Mouse (Mus musculus) hindbrain, embryonic 14.5 days (tissue): ENCODE measurements around the gene Gab1. TPM values are rescaled to one million over a fixed set of nuclear protein-coding genes. Genes with fewer than 3 reads are reported as not detected.

Experiments used
- ATAC-seq: fragments of 200-750 bp; cut with Nextera tagmentation; 2 replicates; pipeline ENCODE4 v1.8.0; 2017; ENCODE audit warnings: moderate number of reproducible peaks, mild to moderate bottlenecking, moderate TSS enrichment, moderate library complexity; ENCODE audit not compliant: low FRiP score
- DNase-seq: peaks from one replicate; pipeline ENCODE4 v3.0.0-alpha.2; 2015; ENCODE audit warnings: low spot score
- H3K27ac ChIP-seq: fragments of 300-500 bp; sonication (generic); 2 replicates; pipeline ENCODE4 v1.5.1; 2014; ENCODE audit warnings: mild to moderate bottlenecking, moderate library complexity
- H3K27me3 ChIP-seq: fragments of 300-500 bp; sonication (generic); 2 replicates; pipeline ENCODE4 v1.6.1; 2014; ENCODE audit warnings: mild to moderate bottlenecking, low read length, mixed read lengths; ENCODE audit not compliant: control insufficient read depth, insufficient read depth
- H3K36me3 ChIP-seq: fragments of 300-500 bp; sonication (generic); replicated peaks from 2 replicates; pipeline ENCODE4 v1.6.1; 2014; ENCODE audit not compliant: control insufficient read depth, insufficient read depth
- H3K4me1 ChIP-seq: fragments of 300-500 bp; sonication (generic); replicated peaks from 2 replicates; pipeline ENCODE4 v1.6.1; 2014; ENCODE audit warnings: antibody characterized with exemption, low read length, mixed read lengths; ENCODE audit not compliant: control insufficient read depth, insufficient read depth
- H3K4me2 ChIP-seq: fragments of 300-500 bp; sonication (generic); replicated peaks from 2 replicates; pipeline ENCODE4 v1.6.1; 2014; ENCODE audit warnings: mild to moderate bottlenecking, moderate library complexity
- H3K4me3 ChIP-seq: fragments of 300-500 bp; sonication (generic); replicated peaks from 2 replicates; pipeline ENCODE4 v1.5.1; 2014; ENCODE audit warnings: mild to moderate bottlenecking, low read length
- H3K9ac ChIP-seq: fragments of 300-500 bp; sonication (generic); 2 replicates; pipeline ENCODE4 v1.6.1; 2014
- H3K9me3 ChIP-seq: fragments of 300-500 bp; sonication (generic); 2 replicates; pipeline ENCODE4 v1.6.1; 2016; ENCODE audit warnings: low read length; ENCODE audit not compliant: control insufficient read depth
- WGBS: fragments of 180-500 bp; shearing (Covaris S2); extraction: QIAGEN DNeasy Blood & Tissue Kit; methylation state at CpG from one replicate; pipeline ENCODE4 v1.1.7; 2014; 5-methylcytosine and 5-hydroxymethylcytosine counted together
- polyA plus RNA-seq: library from polyadenylated mRNA; unstranded; fragments of >200 nt; fragmentation: Nextera tagmentation; extraction: Ambion mirVana; gene quantifications from 2 replicates; pipeline ENCODE4 v1.2.1, GENCODE M21; 2014

Gene Gab1
- polyA plus RNA-seq, 1 experiment from 2014 or later = 16.6 TPM

DNA sequence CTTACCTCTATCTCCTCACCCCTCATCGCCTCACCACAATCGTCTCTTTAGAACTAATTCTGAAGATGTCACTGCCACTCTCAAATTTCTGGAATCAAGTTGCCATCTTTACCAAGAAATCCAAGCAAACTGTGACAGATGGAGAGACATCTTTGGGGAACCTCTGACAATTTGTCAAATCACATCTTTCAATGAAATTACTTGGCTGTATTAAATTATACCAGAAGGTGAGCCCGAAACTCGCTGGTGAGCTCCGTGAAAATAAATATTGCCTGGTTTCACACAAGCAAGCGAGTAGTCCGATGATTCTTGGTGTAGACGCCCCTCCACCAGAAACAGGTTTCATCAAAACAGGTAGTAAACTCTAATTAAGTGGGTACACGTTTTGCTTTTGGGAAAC, 2.2 kb downstream of the Gab1 start:
- H3K9ac ChIP-seq = peak overlapping the region; percentile 72
- DNase-seq = no peak
- 42% methylated on average over 9 of the region's 9 CpGs for WGBS

GRCm38 (mm10) chr8:80875537-80875936, 4.8 kb downstream of the Gab1 start:
- WGBS = 90% methylated on average over 6 of the region's 6 CpGs
- no peak for ATAC-seq

More for the DNA sequence above, 2.2 kb downstream of the Gab1 start:
- Histone ChIP-seq H3K4me1 (peaks cover 22% of the 10 kb centered on the region), H3K9me3 (no peaks in the 10 kb centered on the region), H3K4me3 (peak overlapping the region; percentile 82), H3K36me3 (no peaks in the 10 kb centered on the region), H3K4me2 (peak overlapping the region; percentile 89), H3K27ac (no peak overlapping the region), H3K27me3 (no peaks in the 10 kb centered on the region)
- no peak for ATAC-seq

DNA sequence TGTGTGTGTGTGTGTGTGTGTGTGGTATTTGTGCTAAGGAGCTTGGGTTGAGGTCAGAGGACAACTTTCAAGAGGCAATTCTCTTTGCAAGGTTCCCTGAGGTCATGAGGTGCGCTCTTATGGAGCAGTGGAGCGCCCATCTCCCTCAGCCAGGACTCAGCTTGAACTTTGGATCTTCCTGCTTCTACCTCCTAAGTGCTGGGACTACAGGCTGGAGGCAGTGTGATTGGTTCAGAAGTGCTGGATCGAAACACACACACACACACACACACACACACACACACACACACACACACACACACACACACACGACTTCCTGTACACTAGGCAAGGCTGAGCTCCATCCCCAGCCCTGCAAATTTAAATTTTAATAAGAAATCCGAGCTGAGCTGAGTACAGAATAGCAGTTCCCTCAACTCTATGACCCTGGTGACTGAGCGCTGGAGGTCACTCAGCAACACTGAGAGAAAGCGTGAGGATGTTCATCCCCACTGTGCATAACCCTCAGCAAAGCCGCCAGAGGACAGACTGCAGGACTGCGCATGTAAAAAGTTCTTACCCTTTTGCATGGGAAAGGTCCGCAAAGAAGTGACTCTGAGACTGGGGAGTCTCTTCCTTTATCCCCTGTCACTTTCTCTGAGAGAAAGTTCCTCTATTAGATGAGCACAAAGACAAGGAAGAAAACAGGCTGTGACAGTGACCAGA, 6.4 kb downstream of the Gab1 start:
- Histone ChIP-seq H3K9ac (no peak overlapping the region), H3K4me1 (peaks cover 21% of the 10 kb centered on the region), H3K27ac (no peak overlapping the region), H3K4me3 (no peak overlapping the region), H3K4me2 (no peak overlapping the region), H3K9me3 (no peaks in the 10 kb centered on the region), H3K27me3 (no peaks in the 10 kb centered on the region), H3K36me3 (no peaks in the 10 kb centered on the region)
- no peak for ATAC-seq
- no peak for DNase-seq
- WGBS = 54% methylated on average over 10 of the region's 10 CpGs

More at GRCm38 (mm10) chr8:80875537-80875936, 4.8 kb downstream of the Gab1 start:
- Histone ChIP-seq H3K9ac (no peak overlapping the region), H3K4me2 (no peak overlapping the region), H3K4me3 (no peak overlapping the region), H3K9me3 (no peaks in the 10 kb centered on the region), H3K27me3 (no peaks in the 10 kb centered on the region), H3K27ac (no peak overlapping the region), H3K36me3 (no peaks in the 10 kb centered on the region), H3K4me1 (peaks cover 17% of the 10 kb centered on the region)
- DNase-seq = no peak

GRCm38 (mm10) chr8:80872688-80873087, 7.6 kb downstream of the Gab1 start:
- Histone ChIP-seq H3K27me3 (no peaks in the 10 kb centered on the region), H3K36me3 (no peaks in the 10 kb centered on the region), H3K4me3 (no peak overlapping the region), H3K9ac (no peak overlapping the region), H3K4me1 (peaks cover 10% of the 10 kb centered on the region), H3K9me3 (no peaks in the 10 kb centered on the region), H3K27ac (no peak overlapping the region), H3K4me2 (no peak overlapping the region)
- DNase-seq (no peak), ATAC-seq (peak; percentile 16; the same call in 1 of the 2 replicates)
- WGBS = 43% methylated on average over 4 of the region's 4 CpGs

DNA sequence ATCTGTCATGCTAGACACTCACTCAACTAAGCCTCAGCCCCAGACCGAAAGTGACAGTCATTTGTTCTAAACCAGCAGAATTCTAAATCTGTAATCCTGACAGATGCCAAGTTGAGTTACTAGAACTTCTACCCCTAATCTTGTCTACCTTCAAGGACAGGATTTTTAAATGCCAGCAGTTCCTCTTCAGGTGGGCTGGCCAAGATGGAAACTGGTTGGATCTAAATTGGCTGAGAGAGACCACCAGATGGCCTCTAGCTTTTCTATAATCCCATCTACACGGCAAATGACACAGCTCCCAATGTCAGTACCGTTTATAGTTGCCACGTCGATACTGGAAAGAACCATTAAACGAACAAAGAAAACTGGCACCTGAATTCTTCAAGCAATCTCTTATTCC, 8.9 kb downstream of the Gab1 start:
- Histone ChIP-seq H3K9me3 (no peaks in the 10 kb centered on the region), H3K9ac (no peak overlapping the region), H3K4me1 (peaks cover 14% of the 10 kb centered on the region), H3K27ac (no peak overlapping the region), H3K4me3 (no peak overlapping the region), H3K4me2 (no peak overlapping the region), H3K36me3 (no peaks in the 10 kb centered on the region), H3K27me3 (no peaks in the 10 kb centered on the region)
- DNase-seq = no peak
- WGBS = 81% methylated on average over 6 of the region's 6 CpGs
- no peak for ATAC-seq

DNA sequence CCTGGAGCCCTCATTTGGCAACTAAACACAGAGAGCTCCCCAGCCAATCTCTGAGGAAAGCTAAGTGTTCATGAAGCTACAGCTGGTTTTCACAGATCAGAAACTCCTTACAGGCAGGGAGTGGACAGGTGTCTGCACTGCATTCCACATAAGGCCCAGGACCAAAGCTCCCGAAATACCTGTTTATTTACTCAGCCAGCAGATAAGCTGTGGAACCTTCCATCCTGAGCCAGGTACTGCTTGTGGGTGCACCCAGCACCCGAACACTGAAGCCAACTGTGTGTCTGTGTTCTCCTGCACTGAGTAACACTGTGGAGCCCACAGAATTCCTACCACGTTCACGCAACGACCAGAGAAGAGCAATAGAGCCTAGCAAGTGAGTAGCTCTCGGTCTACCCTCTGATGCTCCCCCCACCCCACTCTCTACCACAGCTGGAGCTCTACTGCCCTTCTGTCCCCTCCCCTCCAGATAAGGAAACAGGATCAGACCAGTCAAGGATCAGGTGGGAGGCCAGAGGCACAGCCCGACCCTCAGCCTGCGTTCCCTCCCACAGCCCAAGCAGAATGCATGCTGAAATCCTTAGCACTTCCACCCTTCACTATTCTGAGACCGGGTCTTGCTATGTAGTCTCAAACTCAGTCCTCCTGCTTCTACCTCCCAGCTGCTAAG, 9.6 kb downstream of the Gab1 start:
- 85% methylated on average over 9 of the region's 9 CpGs for WGBS

DNA sequence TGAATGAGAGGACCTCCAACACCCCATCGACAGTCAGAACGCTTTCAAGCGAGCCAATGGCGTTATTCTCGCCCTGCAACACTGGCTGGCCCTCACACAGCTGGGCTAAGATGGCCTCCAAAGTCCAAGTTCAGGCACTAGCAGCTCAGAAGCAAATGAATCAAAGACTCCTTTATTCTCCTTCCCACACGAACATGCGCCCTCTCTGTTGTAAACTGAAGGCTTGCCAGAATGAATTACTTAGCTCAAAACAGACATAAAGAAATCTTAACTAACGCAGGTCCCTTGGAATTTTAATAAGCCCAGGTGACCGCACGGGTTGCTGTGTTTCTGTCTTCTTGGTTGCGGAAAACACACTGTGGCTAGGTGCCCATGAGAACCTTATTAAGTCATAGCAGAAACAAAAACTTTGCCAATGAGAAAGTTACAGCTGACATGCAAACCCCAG, 10.4 kb downstream of the Gab1 start:
- peak overlapping the region; percentile 71 for H3K27ac ChIP-seq

More for the DNA sequence above, 9.6 kb downstream of the Gab1 start:
- Histone ChIP-seq H3K4me2 (no peak overlapping the region), H3K27ac (peak overlapping the region; percentile 71), H3K27me3 (no peaks in the 10 kb centered on the region), H3K9ac (no peak overlapping the region), H3K4me3 (no peak overlapping the region), H3K4me1 (peaks cover 21% of the 10 kb centered on the region), H3K36me3 (no peaks in the 10 kb centered on the region), H3K9me3 (no peaks in the 10 kb centered on the region)
- no peak for DNase-seq
- no peak; the same call in 1 of the 2 replicates for ATAC-seq

GRCm38 (mm10) chr8:80868801-80869323, 11.5 kb downstream of the Gab1 start:
- ATAC-seq = no peak
- no peak for DNase-seq
- no peaks in the 10 kb centered on the region for H3K27me3 ChIP-seq
- H3K4me1 ChIP-seq = peaks cover 21% of the 10 kb centered on the region
- peak overlapping the region; percentile 71 for H3K27ac ChIP-seq
- no peaks in the 10 kb centered on the region for H3K36me3 ChIP-seq
- no peak overlapping the region for H3K9ac ChIP-seq
- WGBS = 78% methylated on average over 11 of the region's 11 CpGs
- no peak overlapping the region for H3K4me3 ChIP-seq
- no peaks in the 10 kb centered on the region for H3K9me3 ChIP-seq
- no peak overlapping the region for H3K4me2 ChIP-seq

More for the DNA sequence above, 10.4 kb downstream of the Gab1 start:
- H3K4me2 ChIP-seq = no peak overlapping the region
- peaks cover 21% of the 10 kb centered on the region for H3K4me1 ChIP-seq
- DNase-seq (peak; percentile 46), ATAC-seq (peak; percentile 42; the same call in 1 of the 2 replicates)
- H3K4me3 ChIP-seq = no peak overlapping the region
- no peak overlapping the region for H3K9ac ChIP-seq
- WGBS = 51% methylated on average over 11 of the region's 11 CpGs
- H3K9me3 ChIP-seq = no peaks in the 10 kb centered on the region
- H3K27me3 ChIP-seq = no peaks in the 10 kb centered on the region
- H3K36me3 ChIP-seq = no peaks in the 10 kb centered on the region

DNA sequence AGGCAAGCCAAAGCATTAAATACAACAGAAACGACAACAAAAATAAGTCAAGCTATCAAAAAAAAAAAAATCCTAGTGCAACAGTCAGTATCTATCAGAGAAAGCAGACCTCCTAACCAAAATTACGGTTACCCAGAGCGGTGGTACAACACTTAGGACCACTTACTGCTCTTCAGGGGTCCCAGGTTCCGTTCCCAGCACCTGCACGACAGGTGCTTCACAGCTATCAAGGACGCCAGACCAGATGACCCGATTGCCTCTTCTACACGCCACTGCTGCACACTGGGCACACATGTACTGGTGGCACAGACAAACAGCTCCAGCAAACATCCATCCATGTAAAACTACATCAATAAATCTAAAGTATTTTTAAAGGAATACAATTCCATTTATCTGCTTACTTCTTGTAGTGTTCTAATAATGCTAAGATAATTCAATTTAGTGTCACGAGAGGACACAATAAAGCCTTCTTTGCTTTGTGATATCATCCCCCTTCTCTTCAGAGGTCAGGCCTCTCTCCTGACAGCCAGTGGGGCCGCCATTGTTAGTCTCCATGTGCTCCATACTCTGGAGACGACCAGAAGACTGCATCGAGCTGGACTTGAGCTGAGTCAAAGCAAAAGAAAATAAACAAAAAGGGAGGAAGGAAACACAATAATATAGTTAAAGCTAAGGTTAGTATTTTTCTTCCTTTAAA, 12.2 kb downstream of the Gab1 start:
- Histone ChIP-seq H3K36me3 (no peaks in the 10 kb centered on the region), H3K27ac (no peak overlapping the region), H3K9me3 (no peaks in the 10 kb centered on the region), H3K9ac (no peak overlapping the region), H3K4me2 (no peak overlapping the region), H3K4me1 (peaks cover 21% of the 10 kb centered on the region), H3K4me3 (no peak overlapping the region), H3K27me3 (no peaks in the 10 kb centered on the region)
- ATAC-seq = no peak
- WGBS = 83% methylated on average over 12 of the region's 12 CpGs
- DNase-seq = no peak
